Comparison of ENCODE assay signal across 8 mouse cellular contexts in the genomic region with DNA sequence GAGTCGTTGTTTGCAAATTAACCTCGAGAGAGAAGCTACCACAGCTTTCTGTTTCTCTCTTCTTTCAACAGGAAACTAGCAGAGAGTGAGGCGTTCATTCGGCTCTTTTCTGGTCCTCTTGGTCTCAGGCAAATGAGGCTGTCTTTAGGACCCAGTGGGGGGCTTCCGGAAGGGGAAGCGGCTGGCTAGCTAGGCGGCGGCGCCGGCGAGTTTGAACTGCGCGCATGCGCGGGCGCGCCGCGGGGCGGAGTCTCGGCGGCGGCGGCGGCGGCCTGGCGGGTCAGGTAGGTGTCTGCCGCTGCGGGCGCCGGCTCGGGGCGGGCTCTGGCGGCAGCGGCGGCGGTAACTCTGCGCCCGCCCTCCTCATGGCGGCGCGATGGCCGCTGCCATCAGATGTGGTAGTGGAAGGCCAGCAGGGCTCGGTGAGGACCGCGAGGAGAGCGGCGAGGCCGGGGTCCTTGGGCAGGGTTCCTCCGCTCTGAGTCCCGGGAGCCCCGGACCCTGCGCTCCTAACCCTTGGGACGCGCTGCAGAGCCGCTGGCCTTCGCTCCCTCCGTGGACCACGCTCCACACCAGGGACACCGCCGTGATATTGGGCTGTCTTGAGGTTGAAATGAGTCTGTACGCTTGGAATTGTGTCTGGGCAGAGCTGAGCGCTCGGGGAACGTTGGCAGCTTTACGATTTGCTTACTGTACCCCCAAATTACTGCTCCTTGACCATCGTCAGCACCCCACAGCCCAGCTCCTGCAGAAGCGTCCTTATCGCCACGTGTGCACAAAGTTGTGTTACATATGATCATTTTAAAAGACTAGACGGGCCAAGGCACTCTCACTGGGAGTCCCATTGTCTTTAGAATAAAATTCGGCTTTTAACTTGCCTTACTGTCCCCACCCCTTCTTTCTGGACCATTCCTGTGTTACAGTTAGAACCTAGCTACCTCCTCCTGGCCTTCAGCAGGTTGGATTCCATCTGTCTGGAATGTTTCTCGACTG. TPM values are rescaled to one million over a fixed set of nuclear protein-coding genes. Genes with fewer than 3 reads are reported as not detected.
DNase-seq lines count a peak whose midpoint lies in the region; ATAC-seq and TF ChIP-seq lines count a peak whose summit lies in the region.

A gene (minus strand): TSS at position 171 of the 993 bp plus-strand sequence.
A gene (plus strand): TSS at position 249 of the 993 bp plus-strand sequence.

- TF ChIP-seq CTCF in hindbrain, postnatal 0 days (IDR thresholded peaks at IDR 0.05; ENCODE audit: low read depth) = no peak; the same call in 1 of the 2 replicates
- TF ChIP-seq CTCF in left cerebral cortex, adult 2 months (IDR thresholded peaks at IDR 0.05) = no peak; the same call in 1 of the 2 replicates

- peak; percentile 84 for ATAC-seq in hindbrain, postnatal 0 days
- peak; percentile 75 for ATAC-seq in megakaryocyte, adult 5-6 weeks (ENCODE audit: poor library complexity, severe bottlenecking)

- intact Hi-C loops in left cerebral cortex, adult 2 months (cut with DNase I) = loop anchor here (5.0 kb wide), 1 partner anchor 322 kb away; a partner anchor contains a TSS

- H3K27ac ChIP-seq in hindbrain, postnatal 0 days = peak within 1 kb of the TSS; percentile 78
- peak within 1 kb of the TSS; percentile 84 for H3K27ac ChIP-seq in left cerebral cortex, adult 2 months

- H3K27me3 ChIP-seq in hindbrain, postnatal 0 days (ENCODE audit: insufficient read depth, low read length) = no peaks in the 10 kb centered on the region

- no peaks in the 10 kb centered on the region for H3K9me3 ChIP-seq in hindbrain, postnatal 0 days (ENCODE audit: low read length)

- H3K4me2 ChIP-seq in hindbrain, postnatal 0 days (ENCODE audit: low read depth, low read length) = peak within 1 kb of the TSS; percentile 93

- peak within 1 kb of the TSS; percentile 81 for H3K9ac ChIP-seq in hindbrain, postnatal 0 days (replicated peaks; ENCODE audit: low read length)

- DNase-seq in T-cell, adult 2 months (ENCODE audit: low spot score) = peak; percentile 97
- DNase-seq in cerebellum, postnatal 36 days = peak; percentile 93 to 95
- DNase-seq in gastrocnemius, adult 18-20 months (ENCODE audit: low spot score) = peak; percentile 86
- peak; percentile 99 for DNase-seq in hindbrain, postnatal 0 days (ENCODE audit: low spot score)
- DNase-seq in left cerebral cortex, adult 2 months (ENCODE audit: extremely low spot score in 1 of 2, low spot score in 2 of 2) = peak; percentile 91 to 92
- DNase-seq in right cerebral cortex, adult 2 months (ENCODE audit: low spot score in 2 of 2) = peak; percentile 88 to 89
- DNase-seq in urinary bladder, postnatal 14 days (ENCODE audit: low spot score) = peak; percentile 90

- WGBS in hindbrain, postnatal 0 days = under 1% methylated on average over 73 of the region's 73 CpGs

- peak within 1 kb of the TSS; percentile 81 for H3K4me3 ChIP-seq in hindbrain, postnatal 0 days (ENCODE audit: low read length)
- peak within 1 kb of the TSS; percentile 69 for H3K4me3 ChIP-seq in left cerebral cortex, adult 2 months

- H3K36me3 ChIP-seq in hindbrain, postnatal 0 days (ENCODE audit: insufficient read depth, low read length) = no peaks in the 10 kb centered on the region

- peaks cover 7% of the 10 kb centered on the region; the same call in 1 of the 2 replicates for H3K4me1 ChIP-seq in hindbrain, postnatal 0 days (ENCODE audit: insufficient read depth, low read length)

RNA-seq across cellular contexts. Expression of the first gene that starts in this region (rescaled TPM):
- total RNA-seq in gastrocnemius, adult 18-20 months (2021) = not detected
- 4.7 and 4.8 TPM in 2 replicates for total RNA-seq in hindbrain, postnatal 0 days (2014; rRNA removed)
- polyA plus RNA-seq in hindbrain, postnatal 0 days (2015; fragmentation: Nextera tagmentation; extraction: Ambion mirVana) = 4.3 and 5.5 TPM in 2 replicates
- under 1 TPM; 0.26 to 0.34 TPM for total RNA-seq in left cerebral cortex, adult 2 months (2021)
- 5.4 and 7.0 TPM in 2 replicates for total RNA-seq in megakaryocyte, adult 5-6 weeks (2015)
- 12.8 and 17.3 TPM in 2 replicates for total RNA-seq in megakaryocyte, adult 5-6 weeks (2017)

RNA-seq across cellular contexts. Expression of the second gene that starts in this region (rescaled TPM):
- 1 to 10 TPM; 4.5 to 4.7 TPM for total RNA-seq in gastrocnemius, adult 18-20 months (2021)
- total RNA-seq in hindbrain, postnatal 0 days (2014; rRNA removed) = 14.2 and 14.6 TPM in 2 replicates
- polyA plus RNA-seq in hindbrain, postnatal 0 days (2015; fragmentation: Nextera tagmentation; extraction: Ambion mirVana) = 35.1 and 36.2 TPM in 2 replicates
- total RNA-seq in left cerebral cortex, adult 2 months (2021) = 10 to 100 TPM; 24.6 to 26.4 TPM
- total RNA-seq in megakaryocyte, adult 5-6 weeks (2015) = 25.6 and 30.3 TPM in 2 replicates
- 11.9 and 13.5 TPM in 2 replicates for total RNA-seq in megakaryocyte, adult 5-6 weeks (2017)

Comparison
In these comparisons a context has a peak if more than half of its experiments do, and no peak if none do; other contexts are left out.
1. Peak in every context shown above with its lines: DNase-seq, ATAC-seq, H3K4me3 ChIP-seq and H3K27ac ChIP-seq.